Mouse (Mus musculus) forebrain, postnatal 0 days (tissue): ENCODE measurements at regions not wholly inside any gene's neighbourhood (a gene's known extent, or its start where the extent isn't known, plus 50 kb on each side); places are given as distances from the start of the nearest gene placed in this dataset.

Experiments
- ATAC-seq: fragments of 200-750 bp; cut with Nextera tagmentation; 2 replicates; pipeline ENCODE4 v1.8.0; 2017; ENCODE audit warnings: mild to moderate bottlenecking, moderate library complexity
- DNase-seq: peaks from one replicate; pipeline ENCODE4 v3.0.0-alpha.2; 2015
- H3K27ac ChIP-seq: fragments of 300-500 bp; sonication (generic); 2 replicates; pipeline ENCODE4 v1.5.1; 2014; ENCODE audit warnings: low read depth, mild to moderate bottlenecking, antibody characterized with exemption, low read length, moderate library complexity, mixed read lengths
- H3K27me3 ChIP-seq: fragments of 300-500 bp; sonication (generic); 2 replicates; pipeline ENCODE4 v1.6.1; 2014; ENCODE audit warnings: mild to moderate bottlenecking, low read length, mixed read lengths; ENCODE audit not compliant: insufficient read depth
- H3K36me3 ChIP-seq: fragments of 300-500 bp; sonication (generic); 2 replicates; pipeline ENCODE4 v1.6.1; 2014; ENCODE audit warnings: mild to moderate bottlenecking, moderate library complexity; ENCODE audit not compliant: insufficient read depth
- H3K4me1 ChIP-seq: fragments of 300-500 bp; sonication (generic); 2 replicates; pipeline ENCODE4 v1.6.1; 2014; ENCODE audit warnings: antibody characterized with exemption; ENCODE audit not compliant: insufficient read depth
- H3K4me2 ChIP-seq: fragments of 300-500 bp; sonication (generic); 2 replicates; pipeline ENCODE4 v1.6.1; 2014; ENCODE audit warnings: low read depth, mild to moderate bottlenecking, moderate library complexity
- H3K4me3 ChIP-seq: fragments of 300-500 bp; sonication (generic); 2 replicates; pipeline ENCODE4 v1.5.1; 2014; ENCODE audit warnings: low read depth, low read length, mixed read lengths
- H3K9ac ChIP-seq: fragments of 300-500 bp; sonication (generic); 2 replicates; pipeline ENCODE4 v1.6.1; 2014; ENCODE audit warnings: mild to moderate bottlenecking
- H3K9me3 ChIP-seq: fragments of 300-500 bp; sonication (generic); 2 replicates; pipeline ENCODE4 v1.6.1; 2016; ENCODE audit warnings: low read length
- CTCF ChIP-seq: sonication (generic); IDR thresholded peaks from 2 replicates; pipeline ENCODE4 v1.5.1; 2016; ENCODE audit warnings: antibody characterized with exemption, control low read depth, low read depth
- WGBS: fragments of 180-500 bp; shearing (Covaris S2); extraction: QIAGEN DNeasy Blood & Tissue Kit; methylation state at CpG from one replicate; pipeline ENCODE4 v1.1.7; 2014; 5-methylcytosine and 5-hydroxymethylcytosine counted together

DNA sequence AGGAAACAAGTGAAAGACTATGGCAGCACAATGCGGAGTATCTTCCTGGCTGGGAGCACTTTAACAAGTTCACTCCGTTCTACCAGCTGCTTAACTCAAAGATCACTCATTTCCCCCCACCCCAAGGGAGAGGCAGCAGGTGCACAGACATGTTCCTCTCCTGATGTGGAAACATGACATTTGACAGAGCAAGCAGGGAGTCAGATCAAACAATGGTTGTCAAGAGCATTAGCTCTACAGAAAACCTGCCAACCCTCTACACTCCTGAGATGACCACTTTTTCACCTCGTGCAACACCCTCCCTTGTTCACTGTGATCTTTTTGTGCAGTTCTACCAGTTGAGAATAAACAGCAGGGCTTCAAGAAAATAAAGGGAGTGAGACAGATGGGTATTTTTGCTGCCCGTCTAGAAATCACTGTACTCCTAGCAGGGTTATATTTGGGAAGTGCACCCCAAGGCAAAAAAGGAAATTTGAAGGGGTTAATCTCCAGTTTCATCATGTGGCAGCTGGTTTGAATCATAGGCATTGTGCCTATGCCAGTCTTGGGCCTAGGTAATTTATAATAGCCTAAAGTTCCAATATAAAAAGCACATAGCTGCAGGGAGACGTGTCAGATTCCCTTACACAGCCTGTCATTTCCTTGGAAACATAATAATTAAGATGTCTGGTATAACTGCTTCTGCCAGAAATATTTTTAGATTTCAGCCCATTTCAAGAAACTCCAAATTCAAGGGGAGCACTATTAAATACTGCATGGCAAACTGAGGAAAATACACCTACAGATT is 210.5 kb upstream of the Epha6 start:
- DNase-seq (peak; percentile 35), ATAC-seq (peak; percentile 77)
- H3K27me3 ChIP-seq: no peaks in the 10 kb centered on the region
- H3K4me3 ChIP-seq: no peak overlapping the region
- whole genome bisulfite sequencing: 35% methylated on average over 5 of the region's 5 CpGs
- no peak for TF ChIP-seq CTCF
- H3K9ac ChIP-seq: no peak overlapping the region
- no peaks in the 10 kb centered on the region for H3K9me3 ChIP-seq
- 0 out of 2 replicates have a peak overlapping the region, but pooled peaks have one; percentile 35 for H3K27ac ChIP-seq
- no peaks in the 10 kb centered on the region for H3K36me3 ChIP-seq
- H3K4me1 ChIP-seq: no peaks in the 10 kb centered on the region
- no peak overlapping the region for H3K4me2 ChIP-seq

GRCm38 (mm10) chr16:60800746-60801145 is 195.4 kb upstream of the Epha6 start:
- no peak for DNase-seq
- H3K27ac ChIP-seq: no peak overlapping the region
- H3K4me1 ChIP-seq: no peaks in the 10 kb centered on the region
- no peaks in the 10 kb centered on the region for H3K9me3 ChIP-seq
- no peaks in the 10 kb centered on the region for H3K27me3 ChIP-seq
- no peak overlapping the region for H3K4me3 ChIP-seq
- WGBS: 79% methylated on average over 4 of the region's 4 CpGs
- TF ChIP-seq CTCF: no peak
- ATAC-seq: no peak
- no peak overlapping the region for H3K9ac ChIP-seq
- H3K4me2 ChIP-seq: no peak overlapping the region
- no peaks in the 10 kb centered on the region for H3K36me3 ChIP-seq
